Comparison of ENCODE assay signal across 22 mouse cellular contexts in genomic region chr12:26184701-26185460, GRCm38 (mm10).
DNase-seq lines count a peak whose midpoint lies in the region; ATAC-seq lines count a peak whose summit lies in the region.
"Had no signal": no experiment of that assay in that cellular context is flagged by ENCODE, and none has a peak within 500 bp of the region (broad histone marks: within the 10 kb centered on the region; RNA-seq: fewer than 3 reads in every experiment).

No protein-coding gene starts in this region.

- peak; percentile 13 for DNase-seq in spleen, adult 18-20 months
- no peak for DNase-seq in spleen, adult 12 weeks (ENCODE audit: low spot score)
- DNase-seq in thymus, postnatal 36 days, result peak; percentile 54 to 66
- DNase-seq in hindbrain, embryonic 11.5 days (ENCODE audit: low spot score), result no peak
- DNase-seq in gastrocnemius, postnatal 36 days, result no peak
- DNase-seq in layer of hippocampus, adult 9-10 months (ENCODE audit: low spot score), result no peak
- DNase-seq: adrenal gland, postnatal 25 days; cerebellum, adult 8-10 months; gastrocnemius, postnatal 10 days; heart, postnatal 10 days; kidney, adult 18-20 months; kidney, postnatal 14 days; layer of hippocampus, adult 9-11 months had no signal

- no peak overlapping the region for H3K27ac ChIP-seq in hindbrain, embryonic 11.5 days (ENCODE audit: low read depth, low read length)
- H3K27ac ChIP-seq: embryonic facial prominence, embryonic 15.5 days; heart, embryonic 10.5 days; limb, embryonic 12.5 days; liver, embryonic 14.5 days; stomach, embryonic 15.5 days had no signal

- intact Hi-C loops in gastrocnemius, postnatal 36 days (cut with DNase I), result no loop called here

- no peaks in the 10 kb centered on the region for H3K36me3 ChIP-seq in hindbrain, embryonic 11.5 days (ENCODE audit: control insufficient read depth, insufficient read depth, low read length)
- H3K36me3 ChIP-seq: embryonic facial prominence, embryonic 15.5 days; heart, embryonic 10.5 days; limb, embryonic 12.5 days; stomach, embryonic 15.5 days had no signal

- WGBS in hindbrain, embryonic 11.5 days, result 93% methylated on average over 5 of the region's 5 CpGs

- no peak overlapping the region for H3K4me3 ChIP-seq in hindbrain, embryonic 11.5 days (ENCODE audit: low read depth, low read length)
- H3K4me3 ChIP-seq: embryonic facial prominence, embryonic 15.5 days; heart, embryonic 10.5 days; limb, embryonic 12.5 days; stomach, embryonic 15.5 days had no signal

- peak; percentile 78 for ATAC-seq in granulocyte monocyte progenitor cell, adult 5-6 weeks (replicated peaks; ENCODE audit: poor library complexity, severe bottlenecking)
- peak; percentile 57 for ATAC-seq in neutrophil, adult 5-6 weeks (ENCODE audit: extremely low read depth, insufficient number of reproducible peaks, low FRiP score, poor library complexity, severe bottlenecking)
- ATAC-seq in hindbrain, embryonic 11.5 days (ENCODE audit: low FRiP score), result no peak
- ATAC-seq: hindbrain, embryonic 16.5 days; lung, postnatal 0 days had no signal

- H3K9me3 ChIP-seq in hindbrain, embryonic 11.5 days (ENCODE audit: control insufficient read depth, low read length), result no peaks in the 10 kb centered on the region
- H3K9me3 ChIP-seq: embryonic facial prominence, embryonic 15.5 days; heart, embryonic 10.5 days; limb, embryonic 12.5 days; stomach, embryonic 15.5 days had no signal

- H3K9ac ChIP-seq in hindbrain, embryonic 11.5 days (ENCODE audit: low read depth, low read length), result no peak overlapping the region
- H3K9ac ChIP-seq: embryonic facial prominence, embryonic 15.5 days; limb, embryonic 12.5 days; liver, embryonic 14.5 days; stomach, embryonic 15.5 days had no signal

- H3K4me1 ChIP-seq in hindbrain, embryonic 11.5 days (replicated peaks; ENCODE audit: control insufficient read depth, insufficient read depth, low read length), result no peaks in the 10 kb centered on the region
- H3K4me1 ChIP-seq: embryonic facial prominence, embryonic 15.5 days; heart, embryonic 10.5 days; limb, embryonic 12.5 days; stomach, embryonic 15.5 days had no signal

- no peaks in the 10 kb centered on the region for H3K27me3 ChIP-seq in hindbrain, embryonic 11.5 days (ENCODE audit: control insufficient read depth, insufficient read depth, low read length)
- H3K27me3 ChIP-seq: embryonic facial prominence, embryonic 15.5 days; limb, embryonic 12.5 days; stomach, embryonic 15.5 days had no signal

- H3K4me2 ChIP-seq in hindbrain, embryonic 11.5 days (replicated peaks; ENCODE audit: low read depth, low read length), result no peak overlapping the region
- H3K4me2 ChIP-seq: embryonic facial prominence, embryonic 15.5 days; limb, embryonic 12.5 days; stomach, embryonic 15.5 days had no signal

Comparison
In these comparisons a context has a peak if more than half of its experiments do, and no peak if none do; other contexts are left out.
1. DNase-seq: peak in spleen, adult 18-20 months (2 of 2) and thymus, postnatal 36 days (2 of 2); none in spleen, adult 12 weeks (single experiment), hindbrain, embryonic 11.5 days (single experiment), gastrocnemius, postnatal 36 days (0 of 2) and layer of hippocampus, adult 9-10 months (single experiment).